Mouse (Mus musculus) spleen, postnatal 36 days (tissue): ENCODE results near the gene Agpat4.
A peak's percentile ranks its signal among the peaks of the same experiment; 100 is the strongest.

Source experiments
- DNase-seq, 2 experiments: peaks; one replicate each; pipeline ENCODE4 v3.0.0; 2022; ENCODE audit warnings: low spot score in 2 of 2, mixed read lengths in 1 of 2

Agpat4 gene

DNA sequence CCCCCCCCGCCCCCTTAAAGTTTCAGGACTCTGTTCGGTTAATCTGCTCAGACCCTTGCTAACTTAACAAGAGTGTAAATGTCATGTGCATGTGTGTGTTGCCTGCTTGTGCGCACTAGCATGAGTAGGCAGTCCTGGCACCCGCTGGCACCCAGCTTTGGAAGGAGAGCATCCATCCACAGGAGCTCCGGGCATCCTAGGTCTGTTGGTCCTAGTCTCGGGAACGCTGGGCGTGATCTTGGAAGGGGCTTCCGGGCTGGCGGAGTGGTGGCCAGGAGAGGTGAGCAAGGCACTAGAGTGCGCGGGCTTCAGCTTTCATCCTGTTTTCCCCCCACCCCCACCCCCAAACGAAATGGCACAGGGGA, at the start of gene Agpat4:
Gene Agpat4, plus strand, starts transcription at position 144 of the 365 bp plus-strand sequence.
- DNase-seq, result peak; percentile 6 to 29

DNA sequence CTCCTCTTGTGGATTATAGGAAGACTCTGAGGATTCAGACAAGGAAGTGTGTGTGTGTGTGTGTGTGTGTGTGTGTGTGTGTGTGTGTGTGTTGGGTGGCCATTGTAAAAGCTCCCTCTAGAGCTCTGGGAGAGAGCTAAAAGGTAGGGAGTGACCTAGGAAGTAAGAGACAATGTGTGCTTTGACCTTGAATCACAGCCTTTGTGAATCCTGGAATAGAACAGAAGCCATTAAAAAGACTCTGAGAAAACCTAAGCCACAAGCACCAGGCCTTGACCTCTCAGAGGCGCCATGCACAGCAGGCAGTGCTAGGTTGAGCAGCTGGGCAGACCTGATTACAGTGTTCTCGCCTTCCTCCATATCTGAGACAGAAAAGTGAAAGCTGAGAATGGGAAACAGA, 41.7 kb upstream of the Agpat4 start:
- DNase-seq, result no peak

DNA sequence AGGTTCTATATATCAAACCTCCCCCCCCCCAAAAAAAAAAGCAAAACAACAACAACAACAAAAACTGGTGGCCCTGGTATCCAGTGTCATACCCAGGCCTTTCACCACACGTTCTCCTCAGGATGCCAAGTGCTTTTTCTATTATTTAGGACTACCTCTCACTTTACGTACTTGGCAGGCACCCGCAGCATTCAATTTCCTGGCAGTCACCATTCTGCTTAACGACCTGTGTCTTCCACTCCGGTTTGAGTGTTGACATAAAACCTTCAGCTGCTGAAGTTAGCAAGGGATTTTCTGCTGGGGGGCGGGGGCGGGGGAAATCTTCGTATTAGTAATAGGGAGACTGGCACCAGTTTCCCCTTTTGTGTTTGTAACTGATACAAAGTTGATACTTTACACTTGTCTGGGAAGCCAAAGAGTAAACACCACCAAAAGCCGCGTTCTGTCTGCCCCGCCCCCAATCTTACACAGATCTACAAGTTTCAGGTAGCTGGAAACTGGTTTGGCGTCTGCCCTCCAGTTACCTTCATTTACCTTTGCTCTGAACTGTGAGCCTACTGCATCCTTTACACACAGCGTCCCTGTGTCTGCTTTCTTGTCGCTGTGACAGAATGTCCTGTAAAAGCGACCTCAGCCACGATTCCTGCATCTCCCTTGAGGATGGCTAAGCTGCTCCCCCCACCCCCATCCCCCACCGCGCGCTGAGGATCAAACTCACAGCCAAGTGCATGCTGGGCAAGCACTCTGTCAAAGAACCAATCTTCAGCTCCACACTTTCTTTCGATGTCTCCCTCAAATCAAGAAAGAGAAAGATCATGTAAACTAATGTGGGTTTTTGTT, 37.6 kb upstream of the Agpat4 start:
- DNase-seq, result no peak

DNA sequence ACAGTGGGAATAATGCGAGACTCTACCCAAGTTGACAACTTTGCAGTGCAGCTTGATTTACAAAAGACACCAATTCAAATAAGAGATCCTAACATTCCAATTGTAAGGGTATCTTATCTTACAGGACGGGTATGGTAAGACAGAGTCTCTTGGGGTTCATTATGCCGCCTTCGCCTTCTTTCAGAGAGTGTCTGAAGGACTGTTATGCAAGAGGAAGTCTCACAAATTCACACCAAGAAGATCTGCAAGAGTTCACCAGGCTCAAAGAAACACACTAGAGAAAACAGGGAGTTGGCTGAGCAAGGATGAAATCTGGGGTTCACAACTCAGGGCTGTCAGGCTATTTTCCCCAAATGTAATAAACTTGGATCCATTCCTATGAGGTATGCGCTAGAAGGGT, 36.3 kb upstream of the Agpat4 start:
- DNase-seq, result no peak

DNA sequence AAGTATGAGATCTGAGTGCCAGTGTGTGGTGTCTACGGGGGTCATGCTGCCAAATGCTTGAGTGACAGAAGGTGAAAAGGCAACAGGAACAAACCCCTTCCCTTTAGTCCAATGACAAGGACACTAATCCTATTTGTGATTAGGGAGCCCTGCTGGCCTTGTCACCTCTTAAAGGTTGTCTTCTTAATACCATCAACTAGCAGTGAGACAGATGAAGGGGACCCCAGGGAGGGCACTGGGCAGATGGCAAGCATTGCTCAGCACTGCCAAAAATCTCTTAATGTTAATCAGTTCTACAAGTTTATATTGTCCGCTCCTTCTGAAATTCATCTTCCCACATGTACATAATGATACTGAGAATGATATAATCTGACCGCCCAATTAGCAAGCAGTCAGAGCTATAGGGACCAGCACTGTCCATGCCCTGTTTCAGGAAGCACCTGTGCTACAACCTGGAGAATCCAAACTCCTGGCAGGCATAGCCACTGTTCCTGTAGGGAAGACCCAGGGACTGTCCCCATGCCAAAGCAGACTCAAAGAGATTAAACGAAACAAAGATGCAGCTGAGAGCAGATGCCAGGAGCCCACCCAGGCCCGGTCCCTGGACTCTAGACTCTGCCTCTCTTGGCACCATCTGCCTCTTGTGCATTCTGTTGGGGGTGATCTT, 28.1 kb upstream of the Agpat4 start:
- no peak for DNase-seq

DNA sequence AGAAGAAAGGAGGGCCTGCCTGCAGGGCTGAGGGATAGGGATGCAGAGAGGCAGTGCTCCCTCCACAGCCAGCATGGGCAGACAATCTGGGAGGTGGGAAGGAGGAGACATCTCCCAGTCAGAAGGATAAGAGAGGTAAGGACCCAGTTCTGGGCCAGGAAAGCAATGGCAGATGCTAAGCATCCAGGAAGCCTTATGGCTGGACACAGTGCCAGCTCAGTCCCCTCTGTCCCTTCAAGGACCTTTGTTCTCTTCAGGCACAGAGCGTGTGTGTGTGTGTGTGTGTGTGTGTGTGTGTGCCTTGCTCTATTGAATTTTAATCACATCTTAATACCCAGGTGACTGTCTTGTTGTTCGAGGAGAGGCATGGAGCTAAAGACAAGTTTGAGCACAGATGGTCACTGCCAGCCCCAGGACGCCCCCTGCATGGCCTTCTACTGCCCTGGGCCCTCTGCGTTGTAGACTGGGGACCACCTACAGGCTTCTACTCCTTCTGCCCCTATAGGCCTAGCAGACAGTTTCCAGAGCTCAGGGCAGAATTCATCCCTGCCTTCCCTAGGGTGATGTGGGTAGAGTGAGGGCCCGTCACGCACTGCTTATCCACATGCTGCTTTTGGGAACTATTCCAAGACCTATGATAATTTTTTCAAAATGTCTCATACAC, 25.5 kb upstream of the Agpat4 start:
- no peak for DNase-seq

DNA sequence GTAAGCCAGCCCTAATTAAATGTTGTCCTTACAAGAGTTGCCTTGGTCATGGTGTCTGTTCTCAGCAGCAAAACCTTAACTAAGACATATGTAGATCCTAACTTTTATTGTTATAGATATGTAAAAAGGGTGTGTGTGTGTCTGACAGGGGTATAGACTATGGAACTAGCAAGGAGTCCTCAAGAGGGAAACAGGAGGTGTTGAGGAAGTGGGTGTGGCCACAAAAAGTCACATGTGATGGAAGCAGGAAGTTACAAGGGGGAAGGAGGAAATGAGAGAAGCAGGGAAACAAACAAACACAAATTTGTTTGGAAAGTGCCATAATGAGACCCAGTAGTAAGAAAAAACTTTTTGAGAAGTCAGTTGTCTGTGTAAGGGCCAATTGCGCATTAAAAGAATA, 24.5 kb upstream of the Agpat4 start:
- DNase-seq, result no peak

DNA sequence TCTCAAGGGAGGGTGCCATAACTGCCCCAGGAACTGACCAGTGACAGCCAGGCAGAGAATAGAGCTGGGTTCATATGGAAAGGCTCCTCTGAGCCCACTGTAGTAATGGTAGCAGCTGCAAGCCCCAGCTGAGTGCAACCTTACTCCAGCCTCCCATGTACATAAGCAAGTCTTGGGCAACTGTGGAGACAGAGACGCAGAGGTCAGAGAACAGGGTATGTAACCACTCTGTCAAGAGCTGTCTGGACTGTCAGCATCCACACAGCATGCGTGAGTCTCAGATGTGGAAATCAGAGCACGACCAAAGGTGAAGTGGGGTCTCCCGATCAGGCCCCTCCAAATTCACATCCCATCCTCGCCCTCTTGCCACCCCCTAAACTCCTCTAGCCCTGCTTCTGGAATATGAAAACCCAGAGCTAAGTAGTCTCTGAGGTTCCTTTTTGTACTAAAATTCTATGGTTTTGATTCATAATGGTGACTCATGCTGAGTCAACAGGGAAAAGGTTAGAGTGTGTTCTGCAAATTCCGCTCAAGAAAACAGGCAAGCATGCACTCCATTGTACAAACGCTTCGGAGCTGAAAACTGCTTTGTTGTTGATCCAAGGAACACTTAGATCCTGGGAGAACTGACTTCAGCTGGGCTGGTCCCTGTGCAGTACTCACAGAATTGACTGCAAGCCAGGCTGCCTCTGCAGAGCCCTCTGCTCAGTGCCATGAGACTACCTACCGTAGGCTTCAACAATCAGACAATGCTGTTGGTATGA, 23.5 kb upstream of the Agpat4 start:
- DNase-seq, result no peak

DNA sequence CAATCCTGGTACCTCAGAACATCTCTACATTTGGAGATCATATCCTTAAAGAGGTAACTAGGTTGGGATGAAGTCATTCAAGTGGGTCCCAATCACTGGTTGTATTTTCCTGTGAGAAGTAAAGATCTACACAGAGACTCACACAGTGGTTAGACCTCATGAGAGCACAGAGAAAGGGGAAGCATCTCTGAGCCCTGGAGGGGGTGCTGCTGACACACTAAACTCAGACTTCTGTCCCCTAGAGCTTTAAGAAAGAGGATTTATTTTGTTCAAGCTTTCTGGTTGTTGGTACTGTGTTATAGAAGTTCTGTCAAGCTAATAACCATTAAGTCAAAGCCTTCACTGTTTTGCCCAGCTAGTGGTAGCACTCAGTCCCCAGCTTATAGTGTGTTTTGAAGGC, 19.1 kb upstream of the Agpat4 start:
- no peak for DNase-seq

DNA sequence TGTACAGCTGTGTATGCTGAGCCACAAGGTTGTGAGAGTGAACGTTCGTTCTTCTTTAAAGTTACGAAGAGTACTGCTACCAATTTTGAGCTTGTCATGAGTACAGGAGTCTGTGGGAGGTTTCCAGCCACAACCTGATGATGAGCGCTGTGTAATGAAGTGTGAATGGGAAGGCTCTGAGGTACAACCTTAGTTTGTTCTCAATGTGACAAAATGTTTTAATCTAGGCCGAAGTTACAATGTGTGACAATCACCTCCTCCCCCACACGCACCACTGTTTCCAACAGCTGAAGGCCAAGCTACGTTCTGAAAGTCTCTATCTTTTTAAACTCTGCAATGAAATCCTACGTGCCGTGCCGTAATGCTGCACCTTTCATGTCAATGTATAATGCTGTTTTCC, 16.2 kb upstream of the Agpat4 start:
- no peak for DNase-seq

DNA sequence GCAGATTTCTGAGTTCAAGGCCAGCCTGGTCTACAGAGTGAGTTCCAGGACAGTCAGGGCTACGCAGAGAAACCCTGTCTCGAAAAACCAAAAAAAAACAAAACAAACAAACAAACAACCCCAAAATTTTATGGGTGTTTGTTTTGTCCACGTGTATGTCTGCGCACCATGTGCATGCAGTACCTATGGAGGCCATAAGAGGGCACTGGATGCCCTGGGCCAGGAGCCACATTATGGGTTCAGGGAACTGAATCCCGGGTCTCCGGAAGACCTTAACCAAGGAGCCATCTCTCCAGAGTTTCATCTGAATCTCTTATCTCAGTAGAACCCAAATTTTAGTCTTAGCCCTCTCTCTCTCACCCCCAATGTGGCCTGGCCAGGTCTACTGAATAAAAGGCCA, 14.7 kb upstream of the Agpat4 start:
- no peak for DNase-seq

DNA sequence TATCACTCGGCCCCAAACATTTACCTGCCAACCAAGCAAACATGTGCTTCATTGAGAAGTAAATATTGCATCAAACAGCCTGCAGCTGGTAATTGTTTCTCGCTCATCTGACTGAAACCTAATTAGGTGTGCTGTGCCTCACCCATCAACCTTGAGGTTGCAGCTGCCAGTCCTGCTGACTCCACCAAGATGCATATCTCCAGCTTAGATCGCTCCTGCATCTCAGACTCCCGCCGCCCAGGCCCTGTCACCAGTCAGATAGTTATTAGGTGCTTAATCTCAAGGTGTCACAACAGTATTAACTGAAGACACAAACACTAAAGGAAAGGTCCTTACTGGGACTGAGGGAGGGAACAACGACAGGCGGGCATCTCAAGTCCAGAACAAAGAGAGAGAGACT, 14.3 kb upstream of the Agpat4 start:
- DNase-seq, result no peak

DNA sequence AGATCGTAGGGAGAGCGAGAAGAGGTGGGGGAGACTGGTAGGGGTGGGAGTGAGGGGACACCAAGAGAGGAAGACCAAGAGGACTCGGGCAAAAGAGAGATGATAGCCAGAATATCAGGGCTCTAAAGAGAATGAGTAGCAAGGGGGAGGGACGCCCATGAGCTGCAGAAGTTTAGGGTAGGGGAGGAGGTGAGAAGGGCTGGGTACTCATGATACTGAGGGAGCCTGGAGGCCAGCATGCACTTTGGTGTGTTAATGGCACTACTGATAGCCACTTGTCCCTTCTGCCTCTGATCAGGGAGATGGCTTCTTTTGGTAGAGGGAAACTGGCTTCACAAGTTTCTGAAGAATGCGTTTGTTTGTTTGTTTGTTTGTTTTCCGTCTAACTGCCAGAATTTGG, 13.8 kb upstream of the Agpat4 start:
- no peak for DNase-seq

DNA sequence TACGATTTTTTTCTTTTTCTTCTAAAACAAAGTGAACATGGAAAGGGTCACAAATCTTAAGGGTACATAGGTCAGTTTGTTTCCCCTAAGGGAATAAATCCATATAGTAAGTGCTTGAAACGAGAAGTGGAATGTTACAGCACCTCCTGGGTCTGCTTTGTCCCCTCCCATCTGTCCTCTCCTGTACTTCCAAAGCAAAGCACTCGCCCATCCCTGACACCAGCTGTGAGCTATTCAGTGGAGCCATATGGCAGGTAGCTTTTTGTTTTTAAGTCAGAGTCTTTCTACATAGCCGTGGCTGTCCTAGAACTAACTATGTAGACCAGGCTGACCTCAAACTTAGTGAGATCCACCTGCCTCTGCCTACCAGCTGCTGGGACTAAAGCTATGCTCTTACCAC, 12.2 kb upstream of the Agpat4 start:
- DNase-seq, result no peak

DNA sequence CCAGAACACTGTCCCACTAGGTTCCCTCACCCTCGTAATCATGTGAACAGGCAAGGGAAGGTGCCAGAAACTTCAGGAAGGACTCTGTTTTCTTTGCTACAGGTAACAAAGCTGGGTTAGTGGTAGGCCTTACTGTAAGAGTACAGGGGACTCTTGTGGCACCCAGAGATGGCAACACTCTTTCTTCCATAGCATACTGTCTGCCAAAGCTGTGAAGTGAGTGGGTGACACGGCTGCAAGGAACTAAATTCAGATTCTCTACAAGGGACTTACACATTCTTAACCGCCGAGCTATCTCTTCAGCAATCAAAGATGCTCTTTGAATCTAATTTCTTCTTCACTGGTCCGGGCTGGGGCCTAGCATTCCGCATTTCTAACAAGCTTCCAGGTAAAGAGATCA, 4.9 kb upstream of the Agpat4 start:
- DNase-seq, result no peak

DNA sequence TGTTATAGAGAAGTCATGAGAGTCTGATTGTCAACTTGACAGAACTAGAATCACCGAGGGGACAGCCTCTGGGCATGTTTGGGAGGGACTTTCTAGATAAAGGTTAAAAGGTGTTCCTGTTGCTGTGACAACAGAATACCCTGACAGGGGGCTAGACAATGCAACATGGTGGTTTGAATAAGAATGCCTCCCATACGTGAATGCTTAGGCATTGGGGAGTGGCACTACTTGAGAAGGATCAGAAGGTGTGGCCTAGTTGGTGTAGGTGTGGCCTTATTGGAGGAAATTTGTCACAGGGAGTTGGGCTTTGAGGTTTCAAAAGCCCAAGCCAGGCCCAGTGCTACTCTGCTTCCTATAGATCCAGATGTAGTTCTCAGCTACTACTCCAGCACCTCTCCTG, 3.4 kb upstream of the Agpat4 start:
- DNase-seq, result no peak

DNA sequence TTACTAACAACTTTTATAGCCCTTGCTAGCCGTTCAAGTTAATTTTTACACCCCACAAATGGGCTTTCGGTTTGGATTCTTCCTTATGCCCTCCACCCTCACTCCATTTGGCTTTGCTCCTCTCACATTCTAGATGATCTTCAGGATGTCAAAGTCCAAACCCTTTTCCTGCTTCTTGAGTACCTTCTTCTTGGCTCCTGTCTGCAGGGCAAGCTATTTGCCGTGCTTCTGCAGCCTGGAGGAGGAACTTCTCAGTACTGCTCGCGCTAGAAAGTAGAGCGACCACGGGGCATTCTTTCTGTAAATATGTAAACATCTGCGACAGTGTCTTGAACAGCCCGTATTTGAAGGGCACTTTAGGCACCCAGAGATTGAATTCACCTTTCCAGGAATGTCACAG, 373 bp upstream of the Agpat4 start:
- DNase-seq, result peak in 1 of 2 experiments; percentile 14

DNA sequence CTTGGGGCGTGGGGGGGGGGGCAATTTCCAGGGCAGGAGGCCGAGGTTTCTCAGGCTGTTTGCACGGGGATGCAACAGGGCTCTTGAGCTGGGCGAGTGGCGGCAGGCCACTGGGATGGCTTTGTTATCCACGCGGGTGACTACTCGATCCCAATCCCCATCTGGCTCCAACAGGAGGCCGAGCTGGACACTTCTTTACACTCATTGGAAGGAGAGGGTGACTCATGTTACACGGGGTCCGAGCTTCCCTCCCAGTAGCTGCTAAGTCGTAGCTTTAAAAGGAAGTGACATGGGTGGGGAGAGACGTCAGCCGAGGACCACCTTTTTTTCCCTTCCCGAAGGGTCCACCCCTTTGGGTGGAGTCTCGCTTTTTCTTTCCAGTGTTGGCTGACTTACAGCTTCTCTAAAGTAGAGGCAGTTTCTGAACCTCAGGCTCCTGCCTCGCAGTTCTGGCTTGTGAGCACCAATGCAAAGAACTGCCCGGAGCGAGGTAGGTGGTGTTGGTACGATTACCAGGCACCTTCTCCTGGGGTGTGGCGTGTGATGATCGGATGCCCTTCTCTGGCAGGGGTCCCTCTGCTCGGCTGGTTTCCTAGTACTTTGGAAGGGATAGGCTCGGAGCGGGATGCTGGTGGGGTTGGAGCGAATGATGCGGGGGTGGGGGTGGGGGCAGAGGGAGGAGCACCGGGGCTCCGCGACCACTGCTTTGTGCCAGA, 580 bp downstream of the Agpat4 start:
- DNase-seq, result peak; percentile 88 to 90

DNA sequence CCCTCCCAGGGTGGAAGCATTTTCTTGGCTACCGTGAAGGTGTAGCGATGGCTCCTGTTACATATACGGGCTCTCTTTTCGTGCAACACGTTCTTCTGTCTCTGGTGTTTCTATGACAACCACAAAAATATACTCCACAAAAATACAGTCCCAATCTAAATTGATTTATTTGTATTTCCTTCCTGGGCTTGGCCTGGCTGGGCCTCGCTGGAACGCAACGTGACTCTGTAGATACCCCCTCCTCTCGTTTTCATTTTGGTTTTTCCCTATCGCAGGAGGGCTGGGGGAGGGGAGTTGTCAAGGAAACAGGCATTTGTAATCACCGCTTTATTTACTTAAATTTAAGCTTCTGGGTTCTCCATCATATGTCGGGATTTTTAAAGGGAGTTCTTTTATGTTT, 1.2 kb downstream of the Agpat4 start:
- DNase-seq, result peak in 1 of 2 experiments; percentile 12

DNA sequence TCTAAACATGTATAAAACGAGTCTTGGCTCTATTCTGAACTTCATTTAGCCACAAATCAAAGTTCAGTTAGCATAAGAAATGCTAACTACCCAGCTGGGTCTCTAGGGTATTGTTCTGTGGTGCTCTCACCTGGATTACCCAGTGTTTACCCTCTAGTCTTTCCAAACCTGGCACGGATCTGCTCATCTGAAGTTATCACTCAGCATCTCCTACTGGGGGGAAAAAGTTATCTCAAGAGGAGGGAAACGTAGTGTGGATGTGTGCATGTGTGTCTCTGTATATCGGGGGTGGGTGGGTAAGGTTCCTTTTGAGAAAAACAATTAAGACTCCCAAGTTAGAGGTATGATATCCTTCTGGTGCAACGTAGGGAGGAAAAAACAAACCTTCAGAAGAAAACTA, 1.8 kb downstream of the Agpat4 start:
- no peak for DNase-seq

DNA sequence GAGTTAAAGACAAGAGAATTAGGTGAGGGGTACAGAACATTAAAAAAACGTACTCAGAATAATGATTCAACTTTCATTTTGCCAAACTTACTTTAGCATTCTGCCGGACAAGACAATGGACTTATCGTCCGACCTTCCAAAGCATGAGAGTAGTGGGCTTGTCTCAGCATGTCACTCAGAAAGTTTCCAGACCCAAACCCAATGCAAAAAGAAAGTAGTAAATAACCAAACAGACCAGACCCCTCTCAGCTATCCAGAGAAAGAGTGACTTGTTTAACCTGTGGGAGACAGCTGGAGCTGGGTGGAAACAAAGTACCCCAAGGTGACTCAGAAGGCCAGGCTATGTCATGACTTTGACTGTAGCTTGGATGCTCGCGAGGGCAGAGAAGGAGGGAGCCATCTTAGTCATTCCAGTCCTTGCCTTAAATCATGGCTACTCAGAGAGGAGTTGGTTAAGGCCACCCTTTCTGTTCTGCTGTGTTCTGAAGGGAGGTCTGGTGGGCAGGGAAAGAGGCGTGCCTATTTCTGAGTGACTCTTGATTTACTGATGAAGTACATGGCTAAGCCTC, 2.8 kb downstream of the Agpat4 start:
- DNase-seq, result no peak
